Mouse (Mus musculus) G1E (cell line): ENCODE data around the gene Ccl3.

Experiments
- CTCF ChIP-seq: IDR thresholded peaks from 2 replicates; pipeline ENCODE4 v1.5.1; 2012; ENCODE audit warnings: low read depth, low read length, inconsistent platforms, mixed read lengths
- GATA1 ChIP-seq: IDR thresholded peaks from 2 replicates; pipeline ENCODE4 v1.6.1; 2012; ENCODE audit warnings: borderline replicate concordance, low read length, inconsistent platforms, mixed read lengths
- TAL1 ChIP-seq: conservative IDR thresholded peaks from 2 replicates; pipeline ENCODE4 v1.6.1; 2012; ENCODE audit warnings: low read depth, low read length, inconsistent platforms, mixed read lengths

- TF ChIP-seq CTCF (no peak), TAL1 (no peak), GATA1 (no peak)
Observed at GRCm38 (mm10) chr11:83646356-83647149, 2.6 kb downstream of the Ccl3 start.
